Mouse (Mus musculus): ENCODE data around the gene Krtap4-7.
"Not testable (repeated sequence)": the region's sequence is repeated elsewhere in the genome, so short reads cannot be mapped to it uniquely, and the experiment has no call there.

Krtap4-7 gene

DNA sequence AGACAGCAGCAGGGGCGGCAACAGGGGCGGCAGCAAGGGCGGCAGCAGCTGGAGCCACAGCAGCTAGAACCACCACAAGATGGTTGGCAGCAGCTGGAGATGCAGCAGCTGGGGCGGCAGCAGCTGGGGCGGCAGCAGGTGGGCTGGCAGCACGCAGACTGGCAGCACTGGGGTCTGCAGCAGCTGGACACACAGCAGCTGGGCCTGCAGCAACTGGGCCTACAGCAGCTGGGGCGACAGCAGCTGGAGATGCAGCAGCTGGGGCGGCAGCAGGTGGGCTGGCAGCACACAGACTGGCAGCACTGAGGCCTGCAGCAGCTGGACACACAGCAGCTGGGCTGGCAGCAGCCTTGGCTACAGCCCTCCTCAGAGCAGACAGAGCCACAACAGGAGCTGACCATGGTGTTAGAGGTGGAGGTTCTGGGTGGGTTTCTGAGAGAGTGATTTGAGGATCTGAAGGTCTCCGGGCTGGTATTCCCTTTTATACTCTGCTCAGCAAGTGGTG is at the start of gene Krtap4-7:
Krtap4-7 (minus strand) TSS at position 455 of the 505 bp plus-strand sequence.
- DNase-seq (ENCODE audit: low read depth, low spot score), result not testable (repeated sequence)

DNA sequence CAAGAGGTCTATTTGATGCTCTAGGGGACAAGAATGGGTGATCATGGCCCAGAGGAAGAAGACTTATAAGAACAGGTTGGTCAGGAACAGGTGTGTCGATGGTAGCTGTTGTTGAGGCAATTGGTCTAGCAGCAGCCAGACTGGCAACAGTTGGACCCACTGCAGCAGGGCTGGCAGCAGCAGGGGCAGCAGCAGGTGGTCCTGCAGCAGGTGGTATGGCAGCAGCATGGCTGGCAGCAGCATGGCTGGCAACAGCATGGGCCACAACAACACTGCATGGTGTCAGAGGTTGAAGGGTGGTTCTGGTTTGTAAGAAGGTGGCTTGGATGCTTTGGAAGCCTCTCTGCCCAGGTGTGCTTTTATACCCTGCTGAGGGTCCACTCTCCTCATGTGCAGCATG is 46.6 kb upstream of the Krtap4-7 start, which contains the start of gene Gm14190:
Gm14190 (minus strand) TSS at position 278 of the 400 bp plus-strand sequence.
- DNase-seq (ENCODE audit: low read depth, low spot score), result no peak

DNA sequence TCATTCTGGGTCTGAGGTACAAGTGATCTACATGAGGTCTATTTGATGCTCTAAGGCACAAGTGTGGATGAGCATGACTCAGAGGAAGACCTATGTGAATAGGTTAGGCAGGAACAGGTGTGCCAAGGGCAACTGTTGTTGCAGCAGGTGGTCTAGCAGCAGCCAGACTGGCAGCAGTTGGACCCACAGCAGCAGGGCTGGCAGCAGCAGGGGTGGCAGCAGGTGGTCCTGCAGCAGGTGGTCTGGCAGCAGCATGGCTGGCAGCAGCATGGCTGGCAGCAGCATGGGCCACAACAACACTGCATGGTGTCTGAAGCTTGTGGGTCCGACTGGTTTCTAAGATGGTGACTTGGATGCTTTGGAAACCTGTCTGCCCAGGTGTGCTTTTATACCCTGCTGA is 41.3 kb upstream of the Krtap4-7 start:
- DNase-seq (ENCODE audit: low read depth, low spot score), result not testable (repeated sequence)

DNA sequence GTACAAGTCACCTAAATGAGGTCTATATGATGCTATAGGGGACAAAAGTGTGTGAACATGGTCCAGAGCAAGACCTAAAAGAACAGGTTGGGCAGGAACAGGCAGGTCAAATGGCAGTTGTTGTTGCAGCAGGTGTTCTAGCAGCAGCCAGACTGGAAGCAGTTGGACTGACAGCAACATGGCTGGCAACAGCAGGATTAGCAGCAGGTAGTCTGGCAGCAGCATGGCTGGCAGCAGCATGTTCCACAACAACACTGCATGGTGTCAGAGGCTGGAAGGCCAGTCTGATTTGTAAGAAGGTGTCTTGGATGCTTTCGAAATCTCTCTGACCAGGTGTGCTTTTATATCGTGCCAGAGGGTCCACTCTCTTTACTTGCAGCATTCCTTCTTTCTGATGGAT is 39.6 kb upstream of the Krtap4-7 start:
- DNase-seq (ENCODE audit: low read depth, low spot score), result no peak

DNA sequence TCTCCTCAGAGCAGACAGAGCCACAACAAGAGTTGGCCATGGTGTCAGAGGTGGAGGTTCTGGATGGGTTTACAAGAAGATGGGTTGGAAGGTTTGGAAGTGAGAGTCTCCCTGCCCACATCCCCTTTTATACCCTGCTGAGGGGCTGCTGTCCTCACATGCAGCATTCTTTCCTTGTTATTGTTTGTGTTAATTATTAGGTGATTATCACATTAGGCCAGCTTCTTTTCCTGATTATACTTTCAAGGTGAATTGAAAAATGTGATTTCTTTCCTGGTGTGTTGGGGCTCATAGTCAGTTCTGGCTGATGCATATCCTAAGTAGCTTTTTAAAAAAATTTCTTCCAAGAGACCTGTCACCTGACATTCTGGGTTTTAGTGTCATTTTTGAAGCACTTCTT is 22.0 kb upstream of the Krtap4-7 start, which contains the start of gene Krtap4-6:
Krtap4-6 (minus strand) TSS at position 101 of the 400 bp plus-strand sequence.
- no peak for DNase-seq (ENCODE audit: low read depth, low spot score)

DNA sequence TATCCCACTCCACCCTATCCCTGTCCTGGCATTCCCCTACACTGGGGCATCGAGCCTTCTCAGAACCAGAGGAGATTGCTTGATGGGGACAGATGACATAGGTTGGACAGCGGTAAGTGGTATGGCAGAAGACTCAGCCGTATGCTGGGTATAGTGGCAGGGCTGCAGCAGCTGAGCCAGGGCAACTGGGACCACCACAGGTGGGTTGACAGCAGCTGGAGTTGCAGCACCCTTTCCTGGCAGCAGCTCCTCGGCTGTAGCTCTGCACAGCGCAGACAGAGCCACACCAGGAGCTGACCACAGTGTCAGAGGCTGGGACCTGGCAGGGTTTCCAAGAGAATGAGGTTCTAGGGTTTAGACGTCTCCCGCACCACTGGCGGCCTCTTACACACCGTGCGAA is 18.9 kb upstream of the Krtap4-7 start:
- DNase-seq (ENCODE audit: low read depth, low spot score), result no peak

DNA sequence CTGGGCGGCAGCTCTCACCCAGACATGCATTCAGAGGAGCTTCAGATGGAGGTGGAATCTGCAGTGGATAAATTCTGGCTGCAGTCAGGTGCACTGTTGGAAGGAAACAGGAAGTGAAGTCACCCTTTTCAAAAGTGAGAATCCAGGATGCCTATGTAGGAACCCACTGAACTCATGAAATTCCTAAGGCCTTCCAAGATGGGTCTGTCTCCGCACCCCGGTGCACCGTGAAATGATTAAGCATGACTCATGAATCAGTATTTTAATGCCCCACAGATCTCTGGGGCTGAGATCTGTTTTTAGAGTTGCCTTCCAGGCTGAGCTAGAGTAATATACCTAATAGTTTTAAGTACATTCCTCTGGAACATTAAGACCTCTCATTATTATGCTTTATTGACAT is 15.4 kb upstream of the Krtap4-7 start:
- DNase-seq (ENCODE audit: low read depth, low spot score), result no peak

DNA sequence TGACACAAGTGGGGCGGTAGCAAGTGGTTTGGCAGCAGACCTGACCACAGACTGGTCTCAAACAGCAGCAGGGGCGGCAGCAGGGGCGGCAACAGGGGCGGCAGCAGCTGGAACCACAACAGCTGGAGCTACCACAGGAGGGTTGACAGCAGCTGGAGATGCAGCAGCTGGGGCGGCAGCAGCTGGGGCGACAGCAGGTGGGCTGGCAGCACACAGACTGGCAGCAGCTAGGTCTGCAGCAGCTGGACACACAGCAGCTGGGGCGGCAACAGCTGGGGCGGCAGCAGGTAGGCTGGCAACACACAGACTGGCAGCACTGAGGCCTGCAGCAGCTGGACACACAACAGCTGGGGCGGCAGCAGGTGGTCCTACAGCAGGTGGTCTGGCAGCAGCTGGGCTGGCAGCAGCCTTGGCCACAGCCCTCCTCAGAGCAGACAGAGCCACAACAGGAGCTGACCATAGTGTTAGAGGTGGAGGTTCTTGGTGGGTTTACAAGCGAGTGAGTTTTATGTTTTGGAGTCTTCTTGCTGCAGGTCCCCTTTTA is 14.7 kb upstream of the Krtap4-7 start, which contains the start of gene Gm11563:
Gm11563 (minus strand) TSS at position 494 of the 544 bp plus-strand sequence.
- not testable (repeated sequence) for DNase-seq (ENCODE audit: low read depth, low spot score)

DNA sequence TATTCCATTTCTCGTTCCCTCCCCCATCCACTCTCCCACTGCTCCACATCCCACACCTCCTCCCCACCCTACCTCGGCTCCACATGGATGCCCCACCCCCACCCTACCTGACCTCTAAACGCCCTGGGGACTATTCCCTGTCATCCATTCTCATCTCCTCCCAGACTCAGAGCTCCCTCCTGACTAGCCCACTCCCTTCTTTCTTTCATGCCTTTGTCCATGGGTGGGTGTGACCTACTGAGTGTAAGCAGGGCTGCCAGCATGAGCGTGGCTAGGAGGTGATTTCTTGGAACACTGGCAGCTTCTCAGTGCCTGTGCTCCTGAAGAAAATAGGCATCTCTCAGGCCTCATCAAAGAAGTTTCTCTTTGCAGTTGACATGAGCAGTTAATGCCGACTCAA is 13.2 kb upstream of the Krtap4-7 start:
- DNase-seq (ENCODE audit: low read depth, low spot score), result no peak

DNA sequence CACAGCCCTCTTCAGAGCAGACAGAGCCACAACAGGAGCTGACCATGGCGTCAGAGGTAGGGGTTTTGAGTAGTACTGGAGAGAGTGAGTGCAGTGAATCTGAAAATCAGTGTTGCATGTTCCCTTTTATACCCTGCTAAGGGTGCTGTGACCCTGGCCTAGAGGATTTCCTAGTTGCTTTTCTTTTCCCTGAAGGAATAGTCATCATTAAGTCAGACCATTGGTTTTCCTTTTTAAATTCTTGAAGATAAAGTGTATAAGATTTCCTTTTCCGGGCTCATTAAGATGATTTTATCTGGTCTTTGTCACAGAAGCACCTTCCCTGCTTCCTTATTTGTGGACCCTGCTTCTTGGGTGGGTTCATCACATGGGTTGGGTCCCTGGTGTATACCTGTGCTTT is 6.2 kb upstream of the Krtap4-7 start, which contains the start of gene Gm11555:
Gm11555 (minus strand) TSS at position 101 of the 400 bp plus-strand sequence.
- no peak for DNase-seq (ENCODE audit: low read depth, low spot score)

DNA sequence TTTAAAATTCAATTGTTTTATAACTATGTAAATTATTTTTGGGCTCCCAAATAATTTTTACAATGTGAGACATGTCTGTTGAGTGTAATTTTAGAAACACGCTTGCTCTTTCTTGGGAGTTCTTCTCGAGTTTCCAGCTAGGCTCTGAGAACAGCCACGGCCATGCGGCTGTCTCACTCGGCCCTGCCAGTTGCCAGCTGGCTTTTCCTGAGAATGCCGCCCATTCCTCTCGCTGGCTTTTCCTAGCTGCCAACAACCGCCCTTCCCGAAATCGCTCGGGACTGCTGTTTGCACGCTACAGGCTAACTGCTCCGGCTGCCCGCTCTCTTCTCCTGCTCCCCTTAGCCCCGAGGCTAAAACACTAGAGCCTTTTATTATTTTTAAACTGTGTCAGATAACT is 2.6 kb upstream of the Krtap4-7 start:
- DNase-seq (ENCODE audit: low read depth, low spot score), result no peak

DNA sequence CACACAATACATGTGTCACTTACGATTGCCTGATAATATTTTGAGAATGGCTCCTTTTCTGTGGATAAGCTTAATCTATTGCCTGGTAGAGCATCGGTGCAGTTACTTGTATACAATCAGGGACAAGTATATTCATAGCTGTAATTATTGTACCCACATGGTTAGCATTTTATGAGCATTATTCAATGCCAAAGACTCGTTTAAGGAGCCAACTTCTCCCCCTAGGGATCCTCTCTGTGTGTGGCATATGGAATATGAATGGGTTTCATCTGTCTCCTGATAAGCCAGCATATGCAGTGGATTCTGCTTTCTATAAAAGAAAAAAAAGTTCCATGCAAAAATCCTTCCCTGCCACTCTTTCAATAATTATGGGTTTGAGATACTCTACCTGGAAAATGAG is 462 bp upstream of the Krtap4-7 start:
- DNase-seq (ENCODE audit: low read depth, low spot score), result no peak

DNA sequence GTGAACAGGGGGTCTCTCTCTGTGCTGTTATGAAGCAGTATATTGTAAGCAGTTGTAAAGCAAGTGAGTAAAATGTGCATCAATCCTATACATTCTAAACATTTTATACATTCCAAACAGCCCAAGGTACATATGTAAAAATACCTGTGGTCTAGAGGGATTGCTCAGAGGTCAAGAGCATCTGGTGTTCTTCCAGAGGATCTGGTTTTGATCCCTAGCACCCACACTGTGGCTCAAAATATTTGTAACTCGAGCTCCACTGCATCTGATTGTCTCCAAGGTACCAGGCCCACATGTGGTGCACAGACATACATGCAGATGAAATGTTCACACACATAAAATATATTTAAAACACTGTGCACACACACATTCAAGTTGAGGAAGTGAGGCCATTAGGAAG is 3.0 kb downstream of the Krtap4-7 start:
- no peak for DNase-seq (ENCODE audit: low read depth, low spot score)

DNA sequence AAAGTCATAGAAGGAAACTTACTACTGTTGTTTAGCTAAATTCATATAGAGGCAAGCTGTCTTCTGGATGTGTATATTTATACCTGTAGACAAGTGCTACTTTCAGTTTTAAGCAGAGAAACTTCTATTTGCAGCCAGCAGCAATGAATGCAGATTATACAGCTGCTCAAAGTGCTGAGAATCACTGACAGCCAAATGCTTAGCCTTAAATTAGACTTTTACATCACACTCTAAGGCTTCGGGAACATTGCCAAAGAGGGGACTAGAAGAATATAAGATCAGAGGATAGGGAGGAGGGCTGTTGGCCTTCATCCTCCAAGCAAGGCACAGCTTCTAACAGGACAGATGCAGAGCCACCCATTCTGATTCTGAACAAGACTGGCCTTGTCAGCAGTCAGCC is 6.8 kb downstream of the Krtap4-7 start:
- no peak for DNase-seq (ENCODE audit: low read depth, low spot score)

DNA sequence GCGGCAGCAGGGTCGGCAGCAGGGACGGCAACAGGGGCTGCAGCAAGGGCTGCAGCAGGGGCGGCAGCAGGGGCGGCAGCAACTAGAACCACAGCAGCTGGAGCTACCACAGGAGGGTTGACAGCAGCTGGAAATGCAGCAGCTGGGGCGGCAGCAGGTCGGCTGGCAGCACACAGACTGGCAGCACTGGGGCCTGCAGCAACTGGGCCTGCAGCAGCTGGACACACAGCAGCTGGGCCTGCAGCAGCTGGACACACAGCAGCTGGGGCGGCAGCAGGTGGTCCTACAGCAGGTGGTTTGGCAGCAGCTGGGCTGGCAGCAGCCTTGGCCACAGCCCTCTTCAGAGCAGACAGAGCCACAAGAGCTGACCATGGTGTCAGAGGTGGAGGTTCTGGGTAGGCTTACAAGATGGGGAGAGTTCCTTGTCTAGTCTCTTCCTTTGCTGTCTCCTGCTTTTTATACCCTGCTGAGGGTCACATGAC is 9.2 kb downstream of the Krtap4-7 start, which contains the start of gene Krtap4-2:
Krtap4-2 (minus strand) TSS at position 432 of the 482 bp plus-strand sequence.
- DNase-seq (ENCODE audit: low read depth, low spot score), result no peak

DNA sequence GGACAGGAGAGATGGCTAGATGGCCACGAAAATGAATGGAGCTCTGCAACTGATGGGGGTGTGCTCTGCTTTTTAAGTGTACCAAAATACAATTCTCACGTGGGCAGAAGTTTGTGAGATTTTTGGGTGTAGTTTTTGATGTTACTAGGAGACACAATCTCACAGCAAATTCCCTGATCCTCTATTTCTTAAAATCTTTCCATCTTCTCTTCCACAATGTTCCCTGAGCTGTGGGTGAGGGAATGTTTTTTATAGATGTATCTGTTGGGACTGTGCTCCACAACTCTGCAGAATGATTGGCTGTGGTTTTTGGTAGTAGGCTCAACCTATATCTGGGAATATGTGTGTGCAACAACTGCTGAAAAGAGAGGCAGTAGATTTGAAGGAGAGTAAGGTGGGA is 10.6 kb downstream of the Krtap4-7 start:
- no peak for DNase-seq (ENCODE audit: low read depth, low spot score)

DNA sequence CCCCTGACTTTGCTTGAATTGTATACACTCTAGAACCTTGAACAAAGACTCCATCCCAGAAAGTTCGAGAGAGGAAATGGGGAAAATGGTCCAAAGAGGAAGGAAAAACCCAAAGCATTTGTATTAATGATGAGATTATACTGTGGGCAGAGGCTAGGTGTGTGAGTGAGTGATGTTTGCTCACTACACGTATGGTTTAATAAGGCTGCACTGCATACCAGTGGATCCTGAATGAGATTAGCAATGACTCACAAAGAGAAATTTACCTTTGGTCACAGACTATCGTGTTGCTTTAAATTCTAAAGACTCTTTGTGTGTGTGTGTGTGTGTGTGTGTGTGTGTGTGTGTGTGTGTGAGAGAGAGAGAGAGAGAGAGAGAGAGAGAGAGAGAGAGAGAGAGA is 13.0 kb downstream of the Krtap4-7 start:
- DNase-seq (ENCODE audit: low read depth, low spot score), result no peak

DNA sequence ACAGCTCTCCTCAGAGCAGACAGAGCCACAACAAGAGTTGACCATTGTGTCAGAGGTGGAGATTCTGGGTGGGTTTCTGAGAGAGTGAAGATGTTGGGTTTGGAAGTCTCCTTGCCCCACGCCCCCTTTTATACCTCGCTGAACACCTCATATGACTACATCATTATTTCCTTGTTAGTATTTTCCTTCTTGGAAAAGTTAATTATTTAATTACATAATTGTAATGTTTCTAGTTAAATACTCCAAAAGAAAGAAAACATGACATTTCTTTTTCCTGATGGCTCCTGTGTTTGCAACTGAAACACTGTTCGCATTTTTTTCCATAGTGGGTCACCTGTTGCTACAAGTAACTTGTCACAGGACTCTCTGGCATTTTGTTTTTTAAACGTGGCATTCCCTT is 15.8 kb downstream of the Krtap4-7 start, which contains the start of gene Krtap4-1:
Krtap4-1 (minus strand) TSS at position 101 of the 400 bp plus-strand sequence.
- DNase-seq (ENCODE audit: low read depth, low spot score), result no peak

DNA sequence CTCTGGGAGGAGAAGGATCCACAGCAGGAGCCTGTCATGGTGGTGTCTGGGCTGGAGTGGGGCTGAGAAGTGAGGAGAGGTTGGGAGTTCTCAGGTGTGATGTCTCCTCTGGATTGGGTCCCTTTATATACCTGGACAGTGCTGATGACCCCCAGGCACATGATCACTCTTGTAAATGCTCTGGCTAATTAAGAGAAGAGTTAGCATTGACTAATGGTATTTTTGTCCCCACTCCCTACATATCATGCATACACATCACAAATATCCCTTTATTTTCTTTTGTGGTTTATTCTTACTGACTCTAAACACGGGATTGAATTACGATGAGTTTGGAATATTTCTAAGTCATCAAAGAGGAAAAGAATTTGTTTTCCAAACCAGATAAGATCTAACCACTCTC is 23.6 kb downstream of the Krtap4-7 start, which contains the start of gene Gm11562:
Gm11562 (minus strand) TSS at position 101 of the 400 bp plus-strand sequence.
- DNase-seq (ENCODE audit: low read depth, low spot score), result no peak

DNA sequence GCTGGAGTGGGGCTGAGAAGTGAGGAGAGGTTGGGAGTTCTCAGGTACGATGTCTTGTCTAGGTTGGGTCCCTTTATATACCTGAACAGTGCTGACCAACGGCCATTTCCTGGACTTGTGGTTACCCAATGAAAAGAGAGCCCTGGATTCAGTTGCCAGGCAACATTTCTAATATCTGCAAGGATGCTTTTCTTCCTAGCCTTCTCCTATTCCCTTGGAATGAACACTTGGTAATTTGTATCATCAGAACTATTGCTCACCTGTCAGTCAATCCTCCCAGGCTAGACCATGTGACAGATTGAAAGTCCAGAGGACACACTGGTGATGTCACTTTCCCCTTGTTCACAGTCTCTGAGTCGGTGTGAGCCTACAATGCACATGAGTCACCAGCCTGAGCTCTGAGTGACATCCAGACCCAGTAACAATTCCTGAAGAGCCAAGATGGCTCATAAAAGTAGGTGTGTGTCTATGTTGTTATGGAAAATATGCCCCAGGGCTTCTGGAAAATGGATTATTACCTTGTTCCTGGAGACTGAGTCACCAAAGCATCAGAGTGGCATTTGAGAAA is 29.0 kb downstream of the Krtap4-7 start, which contains the start of gene Krtap2-4:
Krtap2-4 (minus strand) TSS at position 51 of the 568 bp plus-strand sequence.
- no peak for DNase-seq (ENCODE audit: low read depth, low spot score)

DNA sequence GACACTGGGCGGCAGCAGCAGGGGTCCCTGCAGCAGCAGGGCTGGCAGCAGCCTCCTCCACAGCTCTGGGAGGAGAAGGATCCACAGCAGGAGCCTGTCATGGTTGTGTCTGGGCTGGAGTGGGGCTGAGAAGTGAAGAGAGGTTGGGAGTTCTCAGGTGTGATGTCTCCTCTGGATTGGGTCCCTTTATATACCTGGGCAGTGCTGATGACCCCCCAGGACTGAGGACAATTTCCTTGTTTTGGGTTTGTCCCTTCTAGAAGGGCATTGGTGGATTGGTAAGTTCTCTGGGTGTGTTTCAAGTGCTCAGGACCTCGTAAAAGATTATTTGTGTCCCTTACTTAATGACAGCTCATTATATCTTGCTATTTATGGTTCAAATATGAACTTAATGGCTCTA is 33.8 kb downstream of the Krtap4-7 start, which contains the start of gene Gm11937:
Gm11937 (minus strand) TSS at position 101 of the 400 bp plus-strand sequence.
- DNase-seq (ENCODE audit: low read depth, low spot score), result not testable (repeated sequence)

DNA sequence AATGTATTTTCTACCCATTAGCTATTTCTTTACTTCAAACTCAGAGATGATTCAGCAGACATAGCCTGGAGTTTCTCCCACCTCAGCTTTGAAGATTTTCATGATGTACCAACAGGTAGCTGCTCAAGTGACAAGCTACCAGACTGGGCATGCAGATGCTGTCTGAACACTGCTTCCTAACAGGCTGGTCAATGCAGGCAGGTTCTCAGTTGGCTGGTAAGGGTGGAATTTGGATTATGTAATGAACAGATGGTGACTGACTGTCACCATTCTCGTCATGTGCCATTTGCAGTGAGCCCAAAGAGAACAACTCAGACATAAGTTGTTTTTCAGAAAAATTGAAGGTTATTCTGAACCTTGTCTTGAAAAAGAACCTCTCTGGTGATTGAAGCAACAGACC is 34.8 kb downstream of the Krtap4-7 start:
- DNase-seq (ENCODE audit: low read depth, low spot score), result peak; percentile 0

All from retina, adult 2 months (tissue).